Mouse (Mus musculus) hindbrain, postnatal 0 days (tissue): Measurements from ENCODE around the gene Hnrnpul1. TPM values are rescaled to one million over a fixed set of nuclear protein-coding genes. Genes with fewer than 3 reads are reported as not detected.
"Not testable (repeated sequence)": the region's sequence is repeated elsewhere in the genome, so short reads cannot be mapped to it uniquely, and the experiment has no call there.

Experiments used
- ATAC-seq: fragments of 200-750 bp; cut with Nextera tagmentation; 2 replicates; pipeline ENCODE4 v1.8.0; 2017; ENCODE audit warnings: mild to moderate bottlenecking, moderate TSS enrichment, moderate library complexity
- DNase-seq: peaks from one replicate; pipeline ENCODE4 v3.0.0-alpha.2; 2015; ENCODE audit warnings: low spot score
- H3K27ac ChIP-seq: fragments of 300-500 bp; sonication (generic); 2 replicates; pipeline ENCODE4 v1.5.1; 2014; ENCODE audit warnings: mild to moderate bottlenecking
- H3K27me3 ChIP-seq: fragments of 300-500 bp; sonication (generic); 2 replicates; pipeline ENCODE4 v1.6.1; 2014; ENCODE audit warnings: low read length, mixed read lengths; ENCODE audit not compliant: insufficient read depth
- H3K36me3 ChIP-seq: fragments of 300-500 bp; sonication (generic); 2 replicates; pipeline ENCODE4 v1.6.1; 2014; ENCODE audit warnings: low read length, mixed read lengths; ENCODE audit not compliant: insufficient read depth
- H3K4me1 ChIP-seq: fragments of 300-500 bp; sonication (generic); 2 replicates; pipeline ENCODE4 v1.6.1; 2014; ENCODE audit warnings: antibody characterized with exemption, low read length, mixed read lengths; ENCODE audit not compliant: insufficient read depth
- H3K4me2 ChIP-seq: fragments of 300-500 bp; sonication (generic); 2 replicates; pipeline ENCODE4 v1.6.1; 2014; ENCODE audit warnings: low read depth, mild to moderate bottlenecking, low read length, moderate library complexity, mixed read lengths
- H3K4me3 ChIP-seq: fragments of 300-500 bp; sonication (generic); 2 replicates; pipeline ENCODE4 v1.5.1; 2014; ENCODE audit warnings: low read length
- H3K9ac ChIP-seq: fragments of 300-500 bp; sonication (generic); replicated peaks from 2 replicates; pipeline ENCODE4 v1.6.1; 2014; ENCODE audit warnings: mild to moderate bottlenecking, low read length, moderate library complexity, mixed read lengths
- H3K9me3 ChIP-seq: fragments of 300-500 bp; sonication (generic); 2 replicates; pipeline ENCODE4 v1.6.1; 2016; ENCODE audit warnings: low read length, mixed read lengths
- CTCF ChIP-seq: IDR thresholded peaks from 2 replicates; pipeline ENCODE4 v1.5.1; 2016; ENCODE audit warnings: antibody characterized with exemption, control low read depth, low read depth
- WGBS: fragments of 180-500 bp; shearing (Covaris S2); extraction: QIAGEN DNeasy Blood & Tissue Kit; methylation state at CpG from one replicate; pipeline ENCODE4 v1.1.7; 2014; 5-methylcytosine and 5-hydroxymethylcytosine counted together
- polyA plus RNA-seq: library from polyadenylated mRNA; unstranded; fragments of >200 nt; fragmentation: Nextera tagmentation; extraction: Ambion mirVana; gene quantifications from 2 replicates; pipeline ENCODE4 v1.2.1, GENCODE M21; 2015
- total RNA-seq: library from RNA; depleted of rRNA; stranded (reverse); fragments of >200 nt; gene quantifications from 2 replicates; pipeline ENCODE4 v1.2.3, GENCODE M21; 2014

The Hnrnpul1 gene
- total and polyA plus RNA-seq, 2 experiments from 2014 or later = 44.6 to 116 TPM

DNA sequence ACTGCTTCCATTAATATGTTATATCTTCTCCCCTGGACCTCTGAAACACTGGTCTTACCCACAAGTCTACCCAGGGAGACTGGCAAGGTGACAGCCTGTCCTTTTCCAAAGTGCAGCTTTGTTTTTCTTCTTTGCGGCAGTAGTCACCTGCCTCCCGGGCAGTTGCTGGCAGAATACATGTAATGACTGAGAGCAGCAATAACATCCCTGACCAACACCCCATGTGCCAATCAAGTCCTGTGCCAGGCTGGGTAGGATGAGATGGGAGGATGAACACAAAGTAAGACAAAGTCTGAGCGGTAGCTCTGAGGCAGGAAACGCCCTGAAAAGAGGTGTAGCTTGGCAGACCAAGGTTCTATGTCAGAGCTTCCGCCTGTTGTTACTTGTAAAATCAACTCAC is 26.8 kb downstream of the Hnrnpul1 start:
- Histone ChIP-seq H3K36me3 (peaks cover 96% of the 10 kb centered on the region), H3K4me3 (no peak overlapping the region), H3K4me2 (no peak overlapping the region), H3K4me1 (no peaks in the 10 kb centered on the region), H3K27ac (no peak overlapping the region), H3K27me3 (no peaks in the 10 kb centered on the region), H3K9ac (no peak overlapping the region), H3K9me3 (no peaks in the 10 kb centered on the region)
- ATAC-seq (no peak), DNase-seq (no peak)
- TF ChIP-seq CTCF = no peak
- 93% methylated on average over 5 of the region's 5 CpGs for WGBS

GRCm38 (mm10) chr7:25725886-25726285 is 28.7 kb downstream of the Hnrnpul1 start:
- no peak for ATAC-seq
- Histone ChIP-seq H3K36me3 (peaks cover 88% of the 10 kb centered on the region), H3K9ac (no peak overlapping the region), H3K9me3 (no peaks in the 10 kb centered on the region), H3K4me3 (no peak overlapping the region), H3K27ac (no peak overlapping the region), H3K4me1 (no peaks in the 10 kb centered on the region), H3K4me2 (no peak overlapping the region), H3K27me3 (no peaks in the 10 kb centered on the region)
- no peak for DNase-seq
- 85% methylated on average over 19 of the region's 19 CpGs for WGBS
- TF ChIP-seq CTCF = no peak

DNA sequence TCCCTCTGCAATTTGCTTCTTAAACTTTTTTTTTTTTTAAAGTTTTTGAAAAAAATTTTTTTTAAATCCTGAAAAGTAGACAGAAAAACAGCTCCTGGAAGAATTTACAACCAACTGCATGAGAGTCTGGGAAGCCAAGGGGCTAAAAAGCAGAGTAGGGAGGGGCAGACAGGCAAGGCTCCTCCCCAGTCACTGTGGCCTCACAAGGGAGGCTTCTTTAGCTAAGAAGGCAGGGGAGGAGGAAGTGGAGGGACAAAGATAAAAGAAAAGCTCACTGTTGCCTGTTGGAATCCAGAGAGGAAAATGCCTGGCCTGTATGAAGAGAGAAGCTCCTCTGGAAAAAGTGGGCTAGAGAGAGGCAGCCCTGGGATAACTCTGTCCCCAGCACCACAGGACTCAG is 32.8 kb downstream of the Hnrnpul1 start:
- not testable (repeated sequence) for H3K27me3 ChIP-seq, H3K27ac ChIP-seq, H3K9me3 ChIP-seq, H3K4me3 ChIP-seq, DNase-seq, ATAC-seq, H3K9ac ChIP-seq, H3K4me2 ChIP-seq, H3K4me1 ChIP-seq
- H3K36me3 ChIP-seq = peaks cover 57% of the 10 kb centered on the region

DNA sequence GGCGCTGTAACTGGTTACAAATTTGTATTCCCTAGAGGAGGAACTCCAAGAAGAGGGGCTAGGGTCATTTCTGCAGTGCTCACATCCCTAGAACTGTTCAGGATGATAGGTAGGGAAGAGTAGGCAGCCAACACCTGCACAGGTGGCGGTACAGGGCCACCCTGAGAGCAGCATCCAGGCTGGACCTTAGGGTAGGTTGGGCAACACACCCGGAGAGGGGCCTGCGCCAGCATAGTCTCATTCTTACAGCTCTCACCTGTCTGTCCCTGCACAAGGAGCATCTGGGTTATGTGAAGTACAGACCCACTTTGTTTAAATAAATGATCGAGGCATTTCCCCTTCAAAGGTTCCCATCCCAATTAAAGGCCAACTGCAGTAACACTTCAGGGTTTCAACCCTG is 33.8 kb downstream of the Hnrnpul1 start:
- 93% methylated on average over 5 of the region's 5 CpGs for WGBS
- H3K9me3 ChIP-seq = no peaks in the 10 kb centered on the region
- no peak for TF ChIP-seq CTCF
- no peak overlapping the region for H3K4me2 ChIP-seq
- peaks cover 50% of the 10 kb centered on the region for H3K36me3 ChIP-seq
- ATAC-seq = no peak
- no peak for DNase-seq
- no peak overlapping the region for H3K27ac ChIP-seq
- 0 out of 2 replicates have a peak, but pooled peaks cover 4% of the 10 kb centered on the region for H3K4me1 ChIP-seq
- no peaks in the 10 kb centered on the region for H3K27me3 ChIP-seq
- H3K9ac ChIP-seq = no peak overlapping the region
- no peak overlapping the region for H3K4me3 ChIP-seq

DNA sequence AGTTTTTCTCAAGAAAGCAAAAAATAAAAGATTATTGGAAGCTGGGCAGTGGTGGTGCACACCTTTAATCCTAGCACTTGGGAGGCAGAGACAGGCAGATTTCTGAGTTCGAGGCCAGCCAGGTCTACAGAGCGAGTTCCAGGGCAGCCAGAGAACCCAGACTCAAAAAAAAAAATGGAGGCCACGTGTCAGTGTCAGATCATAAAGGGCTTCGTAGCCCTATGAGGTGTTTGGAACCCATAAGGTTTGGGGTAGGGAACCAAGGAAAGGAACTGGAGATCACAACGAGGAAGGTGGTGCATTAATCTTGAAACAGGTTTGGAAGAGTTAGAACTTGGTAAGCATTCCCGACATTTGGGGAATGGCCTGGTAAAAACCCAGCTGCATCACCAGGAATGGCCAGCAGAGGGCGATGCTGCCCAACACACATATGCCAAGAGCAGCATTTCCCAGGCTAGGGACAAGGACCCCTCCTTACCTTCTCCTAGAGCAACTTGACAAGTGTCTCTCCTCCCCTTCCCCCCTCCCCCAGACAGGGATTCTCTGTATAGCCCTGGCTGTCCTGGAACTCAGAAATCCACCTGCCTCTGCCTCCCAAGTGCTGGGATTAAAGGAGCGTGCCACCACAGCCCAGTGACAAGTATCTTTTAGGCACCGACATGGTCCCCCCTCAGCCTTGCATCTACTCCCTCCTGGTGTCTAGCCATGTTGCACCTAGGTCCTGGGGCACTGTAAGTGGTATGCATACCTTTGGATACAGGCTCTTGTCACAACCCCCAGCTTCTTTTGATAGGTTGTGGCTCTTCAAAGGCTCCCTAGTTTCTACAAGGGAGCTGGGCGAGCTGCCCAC is 34.6 kb downstream of the Hnrnpul1 start:
- Histone ChIP-seq H3K4me3 (no peak overlapping the region), H3K9me3 (no peaks in the 10 kb centered on the region), H3K4me2 (peak overlapping the region; percentile 93; the same call in 1 of the 2 replicates), H3K36me3 (peaks cover 50% of the 10 kb centered on the region), H3K27me3 (no peaks in the 10 kb centered on the region), H3K9ac (no peak overlapping the region), H3K27ac (no peak overlapping the region), H3K4me1 (0 out of 2 replicates have a peak, but pooled peaks cover 4% of the 10 kb centered on the region)
- ATAC-seq (peak; percentile 59), DNase-seq (peak; percentile 82)
- peak; percentile 97 for TF ChIP-seq CTCF
- WGBS = 65% methylated on average over 10 of the region's 10 CpGs

GRCm38 (mm10) chr7:25718788-25719417 is 35.7 kb downstream of the Hnrnpul1 start, which contains the start of gene Ccdc97:
TSS of gene Ccdc97 (minus strand) at chr7:25719088.
- Histone ChIP-seq H3K4me3 (peak within 1 kb of the TSS; percentile 59), H3K9ac (peak within 1 kb of the TSS; percentile 63), H3K27ac (peak within 1 kb of the TSS; percentile 83), H3K4me2 (peak within 1 kb of the TSS; percentile 93), H3K36me3 (peaks cover 50% of the 10 kb centered on the region), H3K27me3 (no peaks in the 10 kb centered on the region), H3K9me3 (no peaks in the 10 kb centered on the region), H3K4me1 (0 out of 2 replicates have a peak, but pooled peaks cover 4% of the 10 kb centered on the region)
- TF ChIP-seq CTCF = no peak
- WGBS = 4% methylated on average over 32 of the region's 32 CpGs
- ATAC-seq (peak; percentile 83), DNase-seq (peak; percentile 98)

DNA sequence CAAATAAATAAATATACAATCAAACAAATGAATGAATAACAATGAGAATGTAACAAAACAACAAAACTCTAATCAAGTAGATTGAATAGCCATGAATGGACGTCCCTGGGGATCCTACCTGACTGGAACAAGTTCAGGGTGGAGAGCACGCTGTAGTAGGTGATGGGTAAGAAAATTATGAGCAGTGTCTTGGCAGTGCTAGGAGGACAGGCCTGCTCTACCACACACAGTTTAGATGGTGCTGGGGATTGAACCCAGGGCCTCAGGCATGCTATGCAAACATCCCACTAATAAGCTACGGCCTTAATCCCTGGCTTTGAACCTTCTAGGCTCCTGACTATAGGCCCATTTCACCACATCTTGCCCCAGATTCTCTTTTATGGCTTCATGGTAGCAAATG is 37.1 kb downstream of the Hnrnpul1 start:
- Histone ChIP-seq H3K36me3 (peaks cover 44% of the 10 kb centered on the region), H3K9ac (no peak overlapping the region; the same call in 1 of the 2 replicates), H3K4me2 (peak overlapping the region; percentile 93), H3K9me3 (no peaks in the 10 kb centered on the region), H3K4me1 (0 out of 2 replicates have a peak, but pooled peaks cover 4% of the 10 kb centered on the region), H3K4me3 (no peak overlapping the region), H3K27ac (no peak overlapping the region), H3K27me3 (no peaks in the 10 kb centered on the region)
- DNase-seq (no peak), ATAC-seq (no peak)
- no peak for TF ChIP-seq CTCF
- WGBS = 88% methylated on average over 3 of the region's 3 CpGs
